Mouse (Mus musculus) stomach, postnatal 0 days (tissue): ENCODE data around the gene Pkn1. TPM values are rescaled to one million over a fixed set of nuclear protein-coding genes. Genes with fewer than 3 reads are reported as not detected.
A peak's percentile ranks its signal among the peaks of the same experiment; 100 is the strongest.

ENCODE experiments used
- ATAC-seq: fragments of 200-750 bp; cut with Nextera tagmentation; 2 replicates; pipeline ENCODE4 v1.8.0; 2017; ENCODE audit not compliant: low FRiP score, low TSS enrichment
- DNase-seq: peaks from one replicate; pipeline ENCODE4 v3.0.0-alpha.2; 2016; ENCODE audit warnings: low spot score
- H3K27ac ChIP-seq: fragments of 300-500 bp; sonication (generic); replicated peaks from 2 replicates; pipeline ENCODE4 v1.5.1; 2014; ENCODE audit warnings: mild to moderate bottlenecking, control low read depth
- H3K27me3 ChIP-seq: fragments of 300-500 bp; sonication (generic); 2 replicates; pipeline ENCODE4 v1.6.1; 2014; ENCODE audit warnings: low read length; ENCODE audit not compliant: control insufficient read depth, insufficient read depth
- H3K36me3 ChIP-seq: fragments of 300-500 bp; sonication (generic); 2 replicates; pipeline ENCODE4 v1.6.1; 2014; ENCODE audit warnings: low read length, mixed read lengths; ENCODE audit not compliant: control insufficient read depth, insufficient read depth
- H3K4me1 ChIP-seq: fragments of 300-500 bp; sonication (generic); replicated peaks from 2 replicates; pipeline ENCODE4 v1.6.1; 2014; ENCODE audit warnings: antibody characterized with exemption; ENCODE audit not compliant: control insufficient read depth, insufficient read depth
- H3K4me2 ChIP-seq: fragments of 300-500 bp; sonication (generic); replicated peaks from 2 replicates; pipeline ENCODE4 v1.6.1; 2014; ENCODE audit warnings: low read depth, mild to moderate bottlenecking, control low read depth, moderate library complexity
- H3K4me3 ChIP-seq: fragments of 300-500 bp; sonication (generic); 2 replicates; pipeline ENCODE4 v1.5.1; 2014; ENCODE audit warnings: low read depth, low read length, control low read depth
- H3K9ac ChIP-seq: fragments of 300-500 bp; sonication (generic); 2 replicates; pipeline ENCODE4 v1.6.1; 2014; ENCODE audit warnings: mild to moderate bottlenecking, low read length, control low read depth, mixed read lengths
- H3K9me3 ChIP-seq: fragments of 300-500 bp; sonication (generic); 2 replicates; pipeline ENCODE4 v1.6.1; 2016; ENCODE audit warnings: low read length; ENCODE audit not compliant: control insufficient read depth
- CTCF ChIP-seq: IDR thresholded peaks from 2 replicates; pipeline ENCODE4 v1.5.1; 2016; ENCODE audit warnings: antibody characterized with exemption, low read depth, mild to moderate bottlenecking, moderate library complexity
- EP300 ChIP-seq: optimal IDR thresholded peaks from 2 replicates; pipeline ENCODE3; 2016; ENCODE audit warnings: antibody characterized with exemption
- WGBS: fragments of 180-500 bp; shearing (Covaris S2); extraction: QIAGEN DNeasy Blood & Tissue Kit; methylation state at CpG from one replicate; pipeline ENCODE4 v1.1.7; 2014; 5-methylcytosine and 5-hydroxymethylcytosine counted together
- polyA plus RNA-seq: library from polyadenylated mRNA; unstranded; fragments of >200 nt; fragmentation: Nextera tagmentation; extraction: Ambion mirVana; gene quantifications from 2 replicates; pipeline ENCODE4 v1.2.1, GENCODE M21; 2015

The Pkn1 gene
- polyA plus RNA-seq, 1 experiment from 2014 or later: 14.4 TPM

GRCm38 (mm10) chr8:83652744-83653661, 46.0 kb downstream of the Pkn1 start:
- ATAC-seq (peak; percentile 35), DNase-seq (peak; percentile 78)
- Histone ChIP-seq H3K4me3 (peak overlapping the region; percentile 86), H3K9ac (peak overlapping the region; percentile 89), H3K36me3 (0 out of 2 replicates have a peak, but pooled peaks cover 2% of the 10 kb centered on the region), H3K27ac (peak overlapping the region; percentile 93), H3K27me3 (no peaks in the 10 kb centered on the region), H3K4me2 (peak overlapping the region; percentile 86), H3K9me3 (no peaks in the 10 kb centered on the region), H3K4me1 (no peaks in the 10 kb centered on the region)
- 1% methylated on average over 36 of the region's 46 CpGs for WGBS
- no peak for TF ChIP-seq EP300
- TF ChIP-seq CTCF: no peak

- Histone ChIP-seq H3K4me2 (peak within 1 kb of the TSS; percentile 86), H3K9me3 (no peaks in the 10 kb centered on the region), H3K36me3 (no peaks in the 10 kb centered on the region), H3K27ac (peak within 1 kb of the TSS; percentile 93), H3K27me3 (no peaks in the 10 kb centered on the region), H3K9ac (peak within 1 kb of the TSS; percentile 89), H3K4me3 (peak within 1 kb of the TSS; percentile 86), H3K4me1 (no peaks in the 10 kb centered on the region)
- no peak for TF ChIP-seq EP300
- TF ChIP-seq CTCF: peak; percentile 23; the same call in 1 of the 2 replicates
- ATAC-seq (peak; percentile 96), DNase-seq (peak; percentile 98)
- 4% methylated on average over 41 of the region's 50 CpGs for WGBS
These were observed 46.8 kb downstream of the Pkn1 start, which contains the start of gene Gipc1 for GRCm38 (mm10) chr8:83652030-83652743. Gipc1 (plus strand) TSS chr8:83652677.

- Histone ChIP-seq H3K4me3 (no peak overlapping the region), H3K4me1 (no peaks in the 10 kb centered on the region), H3K4me2 (no peak overlapping the region), H3K27ac (no peak overlapping the region), H3K36me3 (no peaks in the 10 kb centered on the region), H3K9ac (no peak overlapping the region), H3K9me3 (no peaks in the 10 kb centered on the region), H3K27me3 (no peaks in the 10 kb centered on the region)
- no peak for TF ChIP-seq CTCF
- no peak for TF ChIP-seq EP300
- WGBS: 93% methylated on average over 6 of the region's 6 CpGs
- ATAC-seq (no peak), DNase-seq (no peak)
These were observed 49.3 kb downstream of the Pkn1 start for GRCm38 (mm10) chr8:83649699-83650098.

- Histone ChIP-seq H3K4me3 (no peak overlapping the region), H3K36me3 (no peaks in the 10 kb centered on the region), H3K27ac (no peak overlapping the region), H3K27me3 (no peaks in the 10 kb centered on the region), H3K4me1 (no peaks in the 10 kb centered on the region), H3K9ac (no peak overlapping the region), H3K4me2 (no peak overlapping the region), H3K9me3 (no peaks in the 10 kb centered on the region)
- WGBS: 85% methylated on average over 4 of the region's 4 CpGs
- ATAC-seq (no peak), DNase-seq (no peak)
- TF ChIP-seq CTCF: no peak
- TF ChIP-seq EP300: no peak
These were observed 50.9 kb downstream of the Pkn1 start for GRCm38 (mm10) chr8:83648031-83648430.

- Histone ChIP-seq H3K27me3 (no peaks in the 10 kb centered on the region), H3K27ac (no peak overlapping the region), H3K9ac (no peak overlapping the region), H3K9me3 (no peaks in the 10 kb centered on the region), H3K36me3 (no peaks in the 10 kb centered on the region), H3K4me1 (no peaks in the 10 kb centered on the region), H3K4me2 (no peak overlapping the region), H3K4me3 (no peak overlapping the region)
- WGBS: 96% methylated on average over 11 of the region's 11 CpGs
- no peak for TF ChIP-seq EP300
- TF ChIP-seq CTCF: no peak
- ATAC-seq (no peak), DNase-seq (no peak)
These were observed 51.5 kb downstream of the Pkn1 start for GRCm38 (mm10) chr8:83647511-83647910.
